Mouse (Mus musculus): ENCODE measurements at regions not wholly inside any gene's neighbourhood (a gene's known extent, or its start where the extent isn't known, plus 50 kb on each side); places are given as distances from the start of the nearest gene placed in this dataset.
A peak's percentile ranks its signal among the peaks of the same experiment; 100 is the strongest.

DNA sequence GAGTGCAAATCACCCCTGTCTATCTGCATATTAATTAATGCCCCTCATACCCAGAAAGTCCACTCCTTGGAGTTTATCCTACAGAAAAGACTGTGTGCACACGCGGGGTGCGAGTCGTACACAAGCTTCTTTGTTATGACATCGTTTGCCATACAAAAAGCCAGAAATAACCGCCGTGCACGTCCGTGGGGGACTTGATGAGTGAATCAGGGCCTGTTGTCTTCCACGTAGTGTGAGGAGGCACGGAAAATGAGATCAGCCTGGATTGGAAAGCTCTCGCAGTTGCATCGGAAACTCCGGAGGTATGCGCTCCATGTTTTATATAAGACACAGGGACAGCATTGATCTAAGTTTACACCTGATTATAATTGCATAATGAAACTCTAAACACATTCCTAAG lies 120.3 kb downstream of the Etnk1 start:
- peak; percentile 43 for DNase-seq (ENCODE audit: low read depth)
- TF ChIP-seq POLR2A (IDR thresholded peaks at IDR 0.05; ENCODE audit: borderline replicate concordance, extremely low read depth, insufficient read depth, insufficient read length, poor library complexity, severe bottlenecking): no peak
- TF ChIP-seq CTCF (IDR thresholded peaks at IDR 0.05; ENCODE audit: borderline replicate concordance, extremely low read depth, insufficient read depth, insufficient read length): no peak

- TF ChIP-seq POLR2A (IDR thresholded peaks at IDR 0.05; ENCODE audit: borderline replicate concordance, extremely low read depth, insufficient read depth, insufficient read length, poor library complexity, severe bottlenecking): no peak
- peak; percentile 67 for DNase-seq (ENCODE audit: low read depth)
Observed at GRCm38 (mm10) chr6:143288491-143289130, 121.6 kb downstream of the Etnk1 start.

- TF ChIP-seq POLR2A (IDR thresholded peaks at IDR 0.05; ENCODE audit: borderline replicate concordance, extremely low read depth, insufficient read depth, insufficient read length, poor library complexity, severe bottlenecking): no peak
- DNase-seq (ENCODE audit: low read depth): no peak
Observed at GRCm38 (mm10) chr6:143293648-143294047, 126.6 kb downstream of the Etnk1 start.

GRCm38 (mm10) chr6:143298391-143298790 lies 131.4 kb downstream of the Etnk1 start:
- no peak for TF ChIP-seq CTCF (IDR thresholded peaks at IDR 0.05; ENCODE audit: borderline replicate concordance, extremely low read depth, insufficient read depth, insufficient read length)
- TF ChIP-seq POLR2A (IDR thresholded peaks at IDR 0.05; ENCODE audit: borderline replicate concordance, extremely low read depth, insufficient read depth, insufficient read length, poor library complexity, severe bottlenecking): no peak
- no peak for DNase-seq (ENCODE audit: low read depth)

- no peak for DNase-seq (ENCODE audit: low read depth)
Observed at GRCm38 (mm10) chr6:143301414-143301813, 134.4 kb downstream of the Etnk1 start.

GRCm38 (mm10) chr6:143307327-143307726 lies 140.3 kb downstream of the Etnk1 start:
- DNase-seq (ENCODE audit: low read depth): no peak
- TF ChIP-seq POLR2A (IDR thresholded peaks at IDR 0.05; ENCODE audit: borderline replicate concordance, extremely low read depth, insufficient read depth, insufficient read length, poor library complexity, severe bottlenecking) (no peak), CTCF (IDR thresholded peaks at IDR 0.05; ENCODE audit: borderline replicate concordance, extremely low read depth, insufficient read depth, insufficient read length) (no peak)

More at GRCm38 (mm10) chr6:143301414-143301813, 134.4 kb downstream of the Etnk1 start:
- TF ChIP-seq CTCF (IDR thresholded peaks at IDR 0.05; ENCODE audit: borderline replicate concordance, extremely low read depth, insufficient read depth, insufficient read length): no peak
- no peak for TF ChIP-seq POLR2A (IDR thresholded peaks at IDR 0.05; ENCODE audit: borderline replicate concordance, extremely low read depth, insufficient read depth, insufficient read length, poor library complexity, severe bottlenecking)

- no peak for DNase-seq (ENCODE audit: low read depth)
- TF ChIP-seq CTCF (IDR thresholded peaks at IDR 0.05; ENCODE audit: borderline replicate concordance, extremely low read depth, insufficient read depth, insufficient read length) (no peak), POLR2A (IDR thresholded peaks at IDR 0.05; ENCODE audit: borderline replicate concordance, extremely low read depth, insufficient read depth, insufficient read length, poor library complexity, severe bottlenecking) (no peak)
Observed at GRCm38 (mm10) chr6:143315859-143316258, 148.8 kb downstream of the Etnk1 start.

GRCm38 (mm10) chr6:143320426-143320825 lies 153.4 kb downstream of the Etnk1 start:
- TF ChIP-seq CTCF (IDR thresholded peaks at IDR 0.05; ENCODE audit: borderline replicate concordance, extremely low read depth, insufficient read depth, insufficient read length) (0 out of 2 replicates have a peak, but pooled peaks have one; percentile 29), POLR2A (IDR thresholded peaks at IDR 0.05; ENCODE audit: borderline replicate concordance, extremely low read depth, insufficient read depth, insufficient read length, poor library complexity, severe bottlenecking) (no peak)
- DNase-seq (ENCODE audit: low read depth): peak; percentile 83

DNA sequence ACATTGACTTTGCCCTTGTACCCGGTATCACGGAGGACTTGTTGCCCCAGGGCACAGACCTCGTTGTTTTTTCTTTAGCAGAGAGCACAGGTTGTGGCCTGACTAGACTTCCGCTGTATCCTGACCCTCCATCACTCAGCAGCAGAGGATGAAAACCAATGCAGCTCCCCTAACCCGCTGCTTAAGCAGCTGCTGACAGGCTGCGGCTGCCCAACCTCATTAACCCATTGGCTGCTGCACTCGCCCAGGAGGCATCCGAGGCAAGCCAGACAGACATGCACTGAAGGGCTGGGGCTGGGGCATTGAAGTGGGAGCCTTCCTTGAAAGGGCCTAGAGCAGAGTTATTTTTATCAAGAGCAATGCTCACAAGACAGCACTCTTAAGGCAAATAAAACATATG lies 157.6 kb downstream of the Etnk1 start:
- TF ChIP-seq CTCF (IDR thresholded peaks at IDR 0.05; ENCODE audit: borderline replicate concordance, extremely low read depth, insufficient read depth, insufficient read length) (no peak), POLR2A (IDR thresholded peaks at IDR 0.05; ENCODE audit: borderline replicate concordance, extremely low read depth, insufficient read depth, insufficient read length, poor library complexity, severe bottlenecking) (no peak)
- DNase-seq (ENCODE audit: low read depth): peak; percentile 66

GRCm38 (mm10) chr6:143326956-143327722 lies 160.1 kb downstream of the Etnk1 start:
- DNase-seq (ENCODE audit: low read depth): peak; percentile 15
- TF ChIP-seq CTCF (IDR thresholded peaks at IDR 0.05; ENCODE audit: borderline replicate concordance, extremely low read depth, insufficient read depth, insufficient read length) (no peak), POLR2A (IDR thresholded peaks at IDR 0.05; ENCODE audit: borderline replicate concordance, extremely low read depth, insufficient read depth, insufficient read length, poor library complexity, severe bottlenecking) (no peak)

GRCm38 (mm10) chr6:143327788-143328187 lies 160.8 kb downstream of the Etnk1 start:
- TF ChIP-seq POLR2A (IDR thresholded peaks at IDR 0.05; ENCODE audit: borderline replicate concordance, extremely low read depth, insufficient read depth, insufficient read length, poor library complexity, severe bottlenecking): no peak
- peak; percentile 32; the same call in 1 of the 2 replicates for TF ChIP-seq CTCF (IDR thresholded peaks at IDR 0.05; ENCODE audit: borderline replicate concordance, extremely low read depth, insufficient read depth, insufficient read length)
- DNase-seq (ENCODE audit: low read depth): no peak

- no peak for DNase-seq (ENCODE audit: low read depth)
- TF ChIP-seq POLR2A (IDR thresholded peaks at IDR 0.05; ENCODE audit: borderline replicate concordance, extremely low read depth, insufficient read depth, insufficient read length, poor library complexity, severe bottlenecking) (no peak), CTCF (IDR thresholded peaks at IDR 0.05; ENCODE audit: borderline replicate concordance, extremely low read depth, insufficient read depth, insufficient read length) (no peak)
Observed at GRCm38 (mm10) chr6:143328202-143328601, 161.2 kb downstream of the Etnk1 start.

Measured in brain, embryonic 14.5 days (tissue).